Mouse (Mus musculus) layer of hippocampus, postnatal 14 days (tissue): ENCODE data around the gene Phpt1. TPM values are rescaled to one million over a fixed set of nuclear protein-coding genes. Genes with fewer than 3 reads are reported as not detected.

Source experiments
- DNase-seq, 2 experiments: peaks; one replicate each; pipeline ENCODE4 v3.0.0; 2021 to 2022; ENCODE audit warnings: low spot score in 2 of 2, mixed read lengths in 1 of 2
- total RNA-seq, 2 experiments: library from RNA; stranded (reverse); gene quantifications; 2 replicates each; pipeline ENCODE4 v1.2.3; 2021

The Phpt1 gene
- total RNA-seq, 2 experiments from 2014 or later = 81.2 to 83.8 TPM

- no peak for DNase-seq
These were observed 8.1 kb upstream of the Phpt1 start for GRCm38 (mm10) chr2:25583120-25583481.

- DNase-seq = peak; percentile 83 to 92
These were observed 7.6 kb upstream of the Phpt1 start for GRCm38 (mm10) chr2:25582466-25583119.

- DNase-seq = no peak
These were observed 6.9 kb upstream of the Phpt1 start for GRCm38 (mm10) chr2:25581901-25582301.

- peak; percentile 82 to 90 for DNase-seq
These were observed 6.4 kb upstream of the Phpt1 start, which contains the start of gene Ajm1 for GRCm38 (mm10) chr2:25581294-25581864. Ajm1 (minus strand) TSS chr2:25581757.

- peak in 1 of 2 experiments; percentile 49 for DNase-seq
These were observed 5.6 kb upstream of the Phpt1 start for GRCm38 (mm10) chr2:25580621-25581101.

- DNase-seq = peak; percentile 27 to 63
These were observed 4.9 kb upstream of the Phpt1 start for GRCm38 (mm10) chr2:25579737-25580460.

- no peak for DNase-seq
These were observed 4.0 kb upstream of the Phpt1 start for GRCm38 (mm10) chr2:25578796-25579736.

GRCm38 (mm10) chr2:25577951-25578795, 3.1 kb upstream of the Phpt1 start:
- DNase-seq = no peak

GRCm38 (mm10) chr2:25576965-25577891, 2.2 kb upstream of the Phpt1 start:
- DNase-seq = peak in 1 of 2 experiments; percentile 24

- no peak for DNase-seq
These were observed 1.2 kb upstream of the Phpt1 start for GRCm38 (mm10) chr2:25576028-25576850.

- DNase-seq = peak; percentile 34 to 62
These were observed 506 bp upstream of the Phpt1 start for GRCm38 (mm10) chr2:25575432-25576027.

- no peak for DNase-seq
These were observed 888 bp downstream of the Phpt1 start for GRCm38 (mm10) chr2:25574136-25574535.

GRCm38 (mm10) chr2:25573068-25573467, 2.0 kb downstream of the Phpt1 start:
- DNase-seq = no peak

GRCm38 (mm10) chr2:25571221-25571620, 3.8 kb downstream of the Phpt1 start:
- DNase-seq = no peak

- no peak for DNase-seq
These were observed 5.7 kb downstream of the Phpt1 start for GRCm38 (mm10) chr2:25569323-25569722.

- no peak for DNase-seq
These were observed 6.5 kb downstream of the Phpt1 start for GRCm38 (mm10) chr2:25568473-25569019.

GRCm38 (mm10) chr2:25566558-25566957, 8.5 kb downstream of the Phpt1 start:
- DNase-seq = no peak
